Mouse (Mus musculus) spleen, adult 2 months (tissue): ENCODE results near the gene Fam117a. TPM values are rescaled to one million over a fixed set of nuclear protein-coding genes. Genes with fewer than 3 reads are reported as not detected.

Source experiments
- DNase-seq, 2 experiments: peaks; one replicate each; pipeline versions ENCODE4 v3.0.0 to v3.0.0-alpha.2; 2012 to 2021; ENCODE audit warnings: low spot score in 2 of 2, low read depth in 1 of 2
- H3K27ac ChIP-seq: fragments of 200-500 bp; 2 replicates; pipeline ENCODE4 v1.5.1; 2012; ENCODE audit warnings: low read length, inconsistent platforms; ENCODE audit not compliant: insufficient read depth
- H3K27me3 ChIP-seq: fragments of 200-500 bp; 2 replicates; pipeline ENCODE4 v1.6.1; 2012; ENCODE audit warnings: mild to moderate bottlenecking, moderate library complexity, low read length, inconsistent platforms; ENCODE audit not compliant: control insufficient read depth, insufficient read depth
- H3K36me3 ChIP-seq: fragments of 200-500 bp; 2 replicates; pipeline ENCODE4 v1.6.1; 2012; ENCODE audit warnings: mild to moderate bottlenecking, low read length, inconsistent platforms; ENCODE audit not compliant: control insufficient read depth, insufficient read depth
- H3K4me1 ChIP-seq: fragments of 200-500 bp; 2 replicates; pipeline ENCODE4 v1.6.1; 2011; ENCODE audit warnings: inconsistent platforms; ENCODE audit not compliant: control insufficient read depth, insufficient read depth, insufficient read length
- H3K4me3 ChIP-seq: fragments of 200-500 bp; 2 replicates; pipeline ENCODE4 v1.5.1; 2011; ENCODE audit warnings: mild to moderate bottlenecking, inconsistent platforms; ENCODE audit not compliant: insufficient read depth, insufficient read length; ENCODE audit errors: extremely low read depth
- CTCF ChIP-seq: fragments of 200-500 bp; IDR thresholded peaks from 2 replicates; pipeline ENCODE4 v1.5.1; 2011; ENCODE audit warnings: mild to moderate bottlenecking, inconsistent platforms; ENCODE audit not compliant: insufficient read depth, insufficient read length, insufficient replicate concordance; ENCODE audit errors: extremely low read depth
- POLR2A ChIP-seq: fragments of 200-500 bp; IDR thresholded peaks from 2 replicates; pipeline ENCODE4 v1.6.1; 2011; ENCODE audit warnings: low read depth, low read length, inconsistent platforms
- WGBS: fragments of 180-500 bp; shearing (Covaris S2); methylation state at CpG from one replicate; pipeline ENCODE4 v1.1.7; 2018; 5-methylcytosine and 5-hydroxymethylcytosine counted together
- polyA plus RNA-seq: library from polyadenylated mRNA; depleted of rRNA; stranded (reverse); fragments of >200 nt; gene quantifications from 2 replicates; pipeline ENCODE4 v1.2.3, GENCODE M21; 2012

The Fam117a gene
- polyA plus RNA-seq, 1 experiment, result 123 TPM

DNA sequence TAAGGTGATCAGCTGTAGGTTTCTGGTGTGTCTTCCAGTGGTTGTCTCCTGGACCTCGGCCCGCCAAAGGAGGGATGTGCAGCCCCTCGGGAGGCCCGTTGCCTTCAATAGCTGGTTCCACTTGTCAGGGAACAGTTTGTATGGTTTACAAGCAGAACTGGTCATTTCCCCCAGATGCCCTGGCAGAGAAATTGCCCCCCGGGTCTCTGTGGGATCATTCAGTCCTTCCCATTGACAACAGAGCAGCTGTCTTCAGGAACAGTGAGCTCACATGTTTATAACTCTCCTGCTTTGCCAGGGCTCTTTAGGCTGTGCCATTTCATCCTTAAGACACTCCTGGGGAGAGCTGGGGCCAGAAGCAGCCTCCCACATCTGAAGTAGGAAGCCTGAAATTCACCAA is 57.3 kb downstream of the Fam117a start:
- Histone ChIP-seq H3K4me1 (no peaks in the 10 kb centered on the region), H3K27me3 (no peaks in the 10 kb centered on the region), H3K36me3 (peaks cover 12% of the 10 kb centered on the region), H3K27ac (no peak overlapping the region), H3K4me3 (no peak overlapping the region)
- 58% methylated on average over 5 of the region's 5 CpGs for WGBS
- TF ChIP-seq CTCF (no peak), POLR2A (no peak)
- no peak for DNase-seq

DNA sequence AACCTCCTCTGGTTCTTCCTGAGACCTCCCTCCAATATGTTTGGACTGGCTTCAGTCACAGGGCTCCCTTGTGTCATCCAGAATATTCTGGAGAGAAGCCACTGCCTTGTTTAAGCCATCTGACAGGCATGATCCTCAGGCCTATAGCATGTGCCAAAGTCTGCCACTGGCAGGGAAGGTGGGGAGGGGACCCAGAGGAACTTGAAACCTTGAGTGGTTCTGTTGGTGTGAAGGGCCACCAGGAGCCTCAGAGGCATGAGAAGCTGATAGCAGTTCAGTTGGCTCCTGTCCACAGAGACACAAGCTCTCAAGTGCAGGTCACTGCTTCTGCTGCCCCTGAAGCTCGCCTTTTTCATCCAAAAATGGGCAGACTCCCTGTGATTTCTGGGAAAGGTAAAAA is 59.7 kb downstream of the Fam117a start:
- no peak for TF ChIP-seq CTCF
- no peak for TF ChIP-seq POLR2A
- Histone ChIP-seq H3K27ac (no peak overlapping the region), H3K4me3 (no peak overlapping the region), H3K27me3 (no peaks in the 10 kb centered on the region; the same call in 1 of the 2 replicates), H3K36me3 (peaks cover 2% of the 10 kb centered on the region; the same call in 1 of the 2 replicates), H3K4me1 (no peaks in the 10 kb centered on the region)
- WGBS, result 59% methylated on average over 1 of the region's 1 CpGs
- DNase-seq, result no peak

DNA sequence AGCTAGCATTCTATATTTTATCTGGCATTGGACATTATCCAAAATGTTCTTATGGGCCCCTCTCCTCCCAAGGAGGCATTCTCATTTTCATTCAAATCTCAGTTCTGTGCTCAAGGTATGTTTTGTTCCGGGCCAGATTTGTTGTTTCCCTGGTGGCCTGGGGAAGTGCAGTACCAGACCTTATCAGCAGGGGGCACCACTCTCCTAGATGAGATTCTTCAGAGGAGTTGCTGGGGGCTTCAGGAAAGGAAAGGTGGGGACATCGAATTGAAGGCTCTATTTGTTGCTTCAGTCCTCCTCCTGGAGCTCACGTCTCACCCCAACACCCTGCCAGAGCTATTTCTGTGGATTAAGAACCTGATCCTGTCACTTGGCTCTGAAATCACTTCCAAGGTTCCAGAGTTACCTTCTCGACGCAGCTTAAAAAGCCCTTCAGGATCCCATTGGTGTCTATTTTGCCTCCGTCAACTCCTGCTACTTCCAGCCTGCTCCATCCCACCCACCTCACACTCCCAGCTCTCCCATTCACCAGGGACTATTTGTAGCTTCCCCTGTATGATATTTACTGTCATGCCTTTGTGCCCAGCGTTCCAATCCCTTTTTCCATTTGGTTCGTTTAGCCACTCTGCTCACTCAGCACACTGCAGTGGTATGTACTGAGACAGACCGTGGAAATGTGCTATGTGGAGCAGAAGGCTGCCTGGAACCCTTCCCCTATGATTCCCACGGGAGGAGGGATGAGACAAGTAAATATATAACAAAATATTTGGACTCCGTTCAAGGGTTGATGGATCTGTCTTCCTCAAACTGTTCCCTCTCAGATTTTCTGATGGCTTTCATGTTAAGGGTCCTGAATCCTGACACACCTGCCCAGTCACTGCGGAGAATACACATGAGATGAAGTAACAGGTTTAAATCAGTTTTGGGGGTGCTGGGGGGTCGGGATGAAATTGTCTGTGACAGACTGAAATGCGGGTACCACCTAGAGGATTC is 61.3 kb downstream of the Fam117a start:
- H3K27me3 ChIP-seq, result no peaks in the 10 kb centered on the region; the same call in 1 of the 2 replicates

DNA sequence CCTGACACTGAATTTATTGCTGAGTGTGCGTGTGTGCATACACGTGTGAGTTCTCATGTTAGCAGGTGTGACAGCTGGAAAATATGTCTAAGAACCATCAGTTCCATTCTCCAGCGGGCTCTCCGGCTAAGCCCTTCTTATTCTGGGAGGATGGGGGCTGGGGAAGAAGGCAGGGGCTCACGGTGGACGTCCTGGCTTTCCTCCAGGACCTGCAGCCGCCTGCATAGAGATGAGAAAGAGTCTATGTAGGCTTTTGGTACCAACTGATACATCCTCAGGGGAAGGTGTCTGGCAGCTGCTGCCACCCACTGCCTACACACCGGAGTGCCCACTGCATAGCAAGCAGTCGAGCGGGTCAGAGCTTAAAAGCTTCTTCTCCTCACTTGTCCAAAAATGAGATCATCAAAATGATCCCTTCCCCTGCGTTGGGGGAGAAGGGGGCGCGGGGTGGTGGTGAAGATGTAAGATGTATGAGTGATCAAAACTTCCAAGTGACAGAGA is 62.8 kb downstream of the Fam117a start:
- no peak for DNase-seq
- H3K27me3 ChIP-seq, result no peaks in the 10 kb centered on the region; the same call in 1 of the 2 replicates

More for the DNA sequence above, 61.3 kb downstream of the Fam117a start:
- 62% methylated on average over 14 of the region's 14 CpGs for WGBS
- no peaks in the 10 kb centered on the region for H3K36me3 ChIP-seq
- TF ChIP-seq CTCF (peak; percentile 78; the same call in 1 of the 2 replicates), POLR2A (no peak)
- H3K4me1 ChIP-seq, result no peaks in the 10 kb centered on the region
- H3K27ac ChIP-seq, result no peak overlapping the region
- H3K4me3 ChIP-seq, result no peak overlapping the region
- peak in 1 of 2 experiments; percentile 60 for DNase-seq

DNA sequence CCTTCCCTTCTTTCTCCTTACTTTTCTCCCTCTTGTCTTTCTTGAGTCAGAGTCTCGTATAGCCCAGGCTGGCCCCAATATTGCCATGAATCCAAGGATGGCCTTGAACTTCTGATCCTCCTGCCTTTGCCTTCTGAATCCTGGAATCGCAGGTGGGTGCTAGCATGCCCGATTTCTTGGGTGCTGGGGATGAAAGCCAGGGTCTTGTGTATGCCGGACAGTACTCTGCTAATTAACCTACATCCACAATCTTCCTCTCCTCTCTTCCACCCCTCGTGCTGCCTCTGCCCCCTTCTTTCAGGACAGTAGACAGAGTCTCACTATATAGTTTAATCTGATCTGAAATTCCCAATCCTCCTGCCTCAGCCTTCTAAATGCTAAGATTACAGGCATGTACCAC is 64.8 kb downstream of the Fam117a start:
- DNase-seq, result no peak
- no peaks in the 10 kb centered on the region for H3K4me1 ChIP-seq
- no peaks in the 10 kb centered on the region; the same call in 1 of the 2 replicates for H3K27me3 ChIP-seq
- no peaks in the 10 kb centered on the region for H3K36me3 ChIP-seq
- 89% methylated on average over 5 of the region's 5 CpGs for WGBS
- no peak overlapping the region for H3K27ac ChIP-seq
- H3K4me3 ChIP-seq, result no peak overlapping the region
- TF ChIP-seq POLR2A, result no peak
- TF ChIP-seq CTCF, result no peak

More for the DNA sequence above, 62.8 kb downstream of the Fam117a start:
- no peak overlapping the region for H3K27ac ChIP-seq
- no peak overlapping the region for H3K4me3 ChIP-seq
- H3K4me1 ChIP-seq, result no peaks in the 10 kb centered on the region
- 82% methylated on average over 13 of the region's 13 CpGs for WGBS
- TF ChIP-seq CTCF (no peak), POLR2A (no peak)
- H3K36me3 ChIP-seq, result no peaks in the 10 kb centered on the region

DNA sequence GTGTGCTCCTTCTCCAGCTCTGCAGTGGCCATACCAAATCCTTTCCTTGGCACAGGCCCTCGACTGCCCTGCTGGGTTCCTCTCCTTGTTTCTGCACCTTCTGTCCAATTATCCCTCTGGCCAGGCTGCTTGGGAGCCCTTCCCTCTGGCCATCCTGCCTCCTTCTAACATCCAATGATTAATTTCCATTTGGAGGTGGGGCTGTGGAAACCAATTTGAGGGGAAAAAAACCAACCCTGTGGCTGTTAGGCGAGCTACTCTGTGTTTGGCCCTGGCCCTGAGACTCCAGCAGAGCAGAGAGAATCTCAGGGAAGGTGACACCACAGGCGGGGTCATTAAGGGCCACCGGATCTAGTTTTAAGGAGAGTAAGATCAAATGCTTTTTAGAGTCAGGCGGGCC is 65.4 kb downstream of the Fam117a start:
- no peak overlapping the region for H3K27ac ChIP-seq
- WGBS, result 65% methylated on average over 5 of the region's 5 CpGs
- TF ChIP-seq POLR2A, result no peak
- TF ChIP-seq CTCF, result no peak
- DNase-seq, result no peak
- no peaks in the 10 kb centered on the region; the same call in 1 of the 2 replicates for H3K27me3 ChIP-seq
- H3K4me3 ChIP-seq, result no peak overlapping the region
- H3K36me3 ChIP-seq, result no peaks in the 10 kb centered on the region
- no peaks in the 10 kb centered on the region for H3K4me1 ChIP-seq

DNA sequence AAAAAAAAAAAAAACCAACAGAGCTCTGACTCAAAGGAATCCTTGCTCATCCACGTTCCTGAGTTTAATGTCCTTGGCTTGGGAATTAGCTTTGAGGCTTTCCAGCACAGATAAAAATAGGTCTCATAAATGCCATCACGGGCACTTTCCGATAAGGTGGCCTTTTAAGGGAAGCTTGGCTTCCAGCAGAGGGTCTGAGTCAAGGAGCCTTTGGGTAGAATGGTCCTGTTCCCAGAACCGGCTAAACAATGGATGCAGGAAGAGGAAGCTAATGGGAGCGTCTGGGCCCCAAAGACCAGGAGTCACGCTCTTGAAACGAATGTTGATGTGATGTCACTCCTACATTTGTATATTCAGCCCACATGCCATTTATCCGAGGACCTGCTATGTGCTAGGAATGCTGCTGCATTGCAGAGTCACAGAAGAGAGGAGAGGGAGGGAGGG is 65.9 kb downstream of the Fam117a start:
- no peaks in the 10 kb centered on the region; the same call in 1 of the 2 replicates for H3K27me3 ChIP-seq
- 65% methylated on average over 8 of the region's 8 CpGs for WGBS
- no peak for TF ChIP-seq CTCF
- TF ChIP-seq POLR2A, result no peak
- H3K4me3 ChIP-seq, result no peak overlapping the region
- no peak overlapping the region for H3K27ac ChIP-seq
- H3K4me1 ChIP-seq, result no peaks in the 10 kb centered on the region
- no peak for DNase-seq
- no peaks in the 10 kb centered on the region for H3K36me3 ChIP-seq
